Mouse (Mus musculus) small intestine, adult 2 months (tissue): ENCODE data around the gene Lrsam1. TPM values are rescaled to one million over a fixed set of nuclear protein-coding genes. Genes with fewer than 3 reads are reported as not detected.
A peak's percentile ranks its signal among the peaks of the same experiment; 100 is the strongest.
"Not testable (repeated sequence)": the region's sequence is repeated elsewhere in the genome, so short reads cannot be mapped to it uniquely, and the experiment has no call there.

Experiments used
- H3K27ac ChIP-seq: fragments of 200-500 bp; 2 replicates; pipeline ENCODE4 v1.5.1; 2012; ENCODE audit warnings: low read depth, low read length, control low read depth, inconsistent platforms; ENCODE audit not compliant: insufficient read depth
- H3K27me3 ChIP-seq: fragments of 200-500 bp; 2 replicates; pipeline ENCODE4 v1.6.1; 2012; ENCODE audit warnings: mild to moderate bottlenecking, moderate library complexity, low read length, inconsistent platforms; ENCODE audit not compliant: control insufficient read depth, insufficient read depth
- H3K36me3 ChIP-seq: fragments of 200-500 bp; 2 replicates; pipeline ENCODE4 v1.6.1; 2012; ENCODE audit warnings: mild to moderate bottlenecking, low read length, control low read depth, inconsistent platforms; ENCODE audit not compliant: control insufficient read depth, insufficient read depth
- H3K4me1 ChIP-seq: fragments of 200-500 bp; 2 replicates; pipeline ENCODE4 v1.6.1; 2012; ENCODE audit warnings: low read length, inconsistent platforms, mixed read lengths; ENCODE audit not compliant: control insufficient read depth, insufficient read depth, insufficient read length
- H3K4me3 ChIP-seq: fragments of 200-500 bp; 2 replicates; pipeline ENCODE4 v1.5.1; 2012; ENCODE audit warnings: low read depth, mild to moderate bottlenecking, control low read depth, inconsistent platforms, low read length, moderate library complexity
- CTCF ChIP-seq: fragments of 200-500 bp; IDR thresholded peaks from 2 replicates; pipeline ENCODE4 v1.5.1; 2012; ENCODE audit warnings: low read depth, mild to moderate bottlenecking, control low read depth, inconsistent platforms, low read length, moderate library complexity, mixed read lengths; ENCODE audit not compliant: insufficient replicate concordance, insufficient read length; ENCODE audit errors: extremely low read depth
- POLR2A ChIP-seq: fragments of 200-500 bp; IDR thresholded peaks from 2 replicates; pipeline ENCODE4 v1.6.1; 2012; ENCODE audit warnings: low read depth, mild to moderate bottlenecking, control low read depth, inconsistent platforms, low read length, moderate library complexity
- WGBS: fragments of 180-500 bp; shearing (Covaris S2); methylation state at CpG from one replicate; pipeline ENCODE4 v1.1.7; 2018; 5-methylcytosine and 5-hydroxymethylcytosine counted together
- polyA plus RNA-seq: library from polyadenylated mRNA; depleted of rRNA; stranded (reverse); fragments of >200 nt; gene quantifications from 2 replicates; pipeline ENCODE4 v1.2.3, GENCODE M21; 2012; rRNA removed

Lrsam1 gene
- polyA plus RNA-seq, result 6.4 and 12.0 TPM in 2 replicates

- peak; percentile 76 for TF ChIP-seq POLR2A
- TF ChIP-seq CTCF, result no peak
- 1% methylated on average over 55 of the region's 55 CpGs for WGBS
- Histone ChIP-seq H3K27me3 (no peaks in the 10 kb centered on the region), H3K27ac (peak within 1 kb of the TSS; percentile 50), H3K4me3 (peak within 1 kb of the TSS; percentile 73), H3K36me3 (peaks cover 32% of the 10 kb centered on the region), H3K4me1 (peaks cover 5% of the 10 kb centered on the region)
Measured at GRCm38 (mm10) chr2:32961192-32961995, at the start of gene Lrsam1, which contains the start of gene Rpl12. TSS of gene Lrsam1 (minus strand) at chr2:32961614. TSS of gene Rpl12 (plus strand) at chr2:32961559.

GRCm38 (mm10) chr2:33009055-33009454 lies 47.6 kb upstream of the Lrsam1 start:
- not testable (repeated sequence) for H3K27ac ChIP-seq, H3K4me1 ChIP-seq, H3K36me3 ChIP-seq, H3K27me3 ChIP-seq, H3K4me3 ChIP-seq
- WGBS, result 84% methylated on average over 4 of the region's 4 CpGs

- TF ChIP-seq POLR2A, result no peak
- no peak for TF ChIP-seq CTCF
- WGBS, result 59% methylated on average over 5 of the region's 5 CpGs
- no peaks in the 10 kb centered on the region for H3K36me3 ChIP-seq
- H3K4me3 ChIP-seq, result no peak overlapping the region
- H3K4me1 ChIP-seq, result no peaks in the 10 kb centered on the region
- no peaks in the 10 kb centered on the region for H3K27me3 ChIP-seq
- no peak overlapping the region for H3K27ac ChIP-seq
Measured at GRCm38 (mm10) chr2:33005041-33005440, 43.6 kb upstream of the Lrsam1 start.

GRCm38 (mm10) chr2:33002144-33002543 lies 40.7 kb upstream of the Lrsam1 start:
- no peaks in the 10 kb centered on the region for H3K36me3 ChIP-seq

GRCm38 (mm10) chr2:32999752-33000151 lies 38.3 kb upstream of the Lrsam1 start:
- TF ChIP-seq POLR2A (no peak), CTCF (no peak)
- WGBS, result 92% methylated on average over 2 of the region's 2 CpGs
- Histone ChIP-seq H3K27me3 (no peaks in the 10 kb centered on the region), H3K27ac (no peak overlapping the region), H3K4me1 (no peaks in the 10 kb centered on the region), H3K4me3 (no peak overlapping the region), H3K36me3 (no peaks in the 10 kb centered on the region)

More at GRCm38 (mm10) chr2:33002144-33002543, 40.7 kb upstream of the Lrsam1 start:
- Histone ChIP-seq H3K4me1 (no peaks in the 10 kb centered on the region), H3K4me3 (no peak overlapping the region), H3K27ac (no peak overlapping the region), H3K27me3 (no peaks in the 10 kb centered on the region)
- no peak for TF ChIP-seq POLR2A
- TF ChIP-seq CTCF, result no peak
- 87% methylated on average over 7 of the region's 7 CpGs for WGBS

- Histone ChIP-seq H3K27ac (no peak overlapping the region), H3K4me1 (no peaks in the 10 kb centered on the region), H3K36me3 (no peaks in the 10 kb centered on the region), H3K4me3 (no peak overlapping the region), H3K27me3 (no peaks in the 10 kb centered on the region)
- TF ChIP-seq POLR2A (no peak), CTCF (no peak)
- 91% methylated on average over 4 of the region's 4 CpGs for WGBS
Measured at GRCm38 (mm10) chr2:32997792-32998191, 36.4 kb upstream of the Lrsam1 start.

- no peaks in the 10 kb centered on the region for H3K36me3 ChIP-seq
- no peak overlapping the region for H3K27ac ChIP-seq
- WGBS, result 87% methylated on average over 6 of the region's 6 CpGs
- no peak for TF ChIP-seq POLR2A
- TF ChIP-seq CTCF, result no peak
- no peak overlapping the region for H3K4me3 ChIP-seq
- no peaks in the 10 kb centered on the region for H3K4me1 ChIP-seq
- no peaks in the 10 kb centered on the region for H3K27me3 ChIP-seq
Measured at GRCm38 (mm10) chr2:32997081-32997480, 35.7 kb upstream of the Lrsam1 start.
